Mouse (Mus musculus) forebrain, embryonic 14.5 days (tissue): ENCODE results near the gene Cisd2. TPM values are rescaled to one million over a fixed set of nuclear protein-coding genes. Genes with fewer than 3 reads are reported as not detected.
A peak's percentile ranks its signal among the peaks of the same experiment; 100 is the strongest.

Source experiments
- ATAC-seq: fragments of 200-750 bp; cut with Nextera tagmentation; 2 replicates; pipeline ENCODE4 v1.8.0; 2017; ENCODE audit warnings: mild to moderate bottlenecking, moderate library complexity
- DNase-seq: peaks from one replicate; pipeline ENCODE4 v3.0.0-alpha.2; 2015; ENCODE audit warnings: low spot score
- H3K27ac ChIP-seq: fragments of 300-500 bp; sonication (generic); 2 replicates; pipeline ENCODE4 v1.5.1; 2014; ENCODE audit warnings: low read depth, mild to moderate bottlenecking, control low read depth, low read length, moderate library complexity
- H3K27me3 ChIP-seq: fragments of 300-500 bp; sonication (generic); replicated peaks from 2 replicates; pipeline ENCODE4 v1.6.1; 2014; ENCODE audit warnings: low read length, control low read depth, mixed read lengths; ENCODE audit not compliant: control insufficient read depth, insufficient read depth
- H3K36me3 ChIP-seq: fragments of 300-500 bp; sonication (generic); 2 replicates; pipeline ENCODE4 v1.6.1; 2014; ENCODE audit warnings: low read length, control low read depth; ENCODE audit not compliant: control insufficient read depth, insufficient read depth
- H3K4me1 ChIP-seq: fragments of 300-500 bp; sonication (generic); 2 replicates; pipeline ENCODE4 v1.6.1; 2014; ENCODE audit warnings: antibody characterized with exemption, low read length, control low read depth; ENCODE audit not compliant: control insufficient read depth, insufficient read depth
- H3K4me2 ChIP-seq: fragments of 300-500 bp; sonication (generic); 2 replicates; pipeline ENCODE4 v1.6.1; 2014; ENCODE audit warnings: mild to moderate bottlenecking, control low read depth, low read length
- H3K4me3 ChIP-seq: fragments of 300-500 bp; sonication (generic); 2 replicates; pipeline ENCODE4 v1.5.1; 2014; ENCODE audit warnings: low read depth, low read length, control low read depth
- H3K9ac ChIP-seq: fragments of 300-500 bp; sonication (generic); 2 replicates; pipeline ENCODE4 v1.6.1; 2014; ENCODE audit warnings: mild to moderate bottlenecking, low read length, control low read depth, moderate library complexity
- H3K9me3 ChIP-seq: fragments of 300-500 bp; sonication (generic); replicated peaks from 2 replicates; pipeline ENCODE4 v1.6.1; 2016; ENCODE audit warnings: low read length, control low read depth, mixed read lengths; ENCODE audit not compliant: control insufficient read depth
- WGBS: fragments of 180-500 bp; shearing (Covaris S2); extraction: QIAGEN DNeasy Blood & Tissue Kit; methylation state at CpG from one replicate; pipeline ENCODE4 v1.1.7; 2014; 5-methylcytosine and 5-hydroxymethylcytosine counted together
- polyA plus RNA-seq: library from polyadenylated mRNA; unstranded; fragments of >200 nt; fragmentation: Nextera tagmentation; extraction: Ambion mirVana; gene quantifications from 2 replicates; pipeline ENCODE4 v1.2.1, GENCODE M21; 2014

Gene Cisd2
- 42.5 and 49.5 TPM in 2 replicates for polyA plus RNA-seq

DNA sequence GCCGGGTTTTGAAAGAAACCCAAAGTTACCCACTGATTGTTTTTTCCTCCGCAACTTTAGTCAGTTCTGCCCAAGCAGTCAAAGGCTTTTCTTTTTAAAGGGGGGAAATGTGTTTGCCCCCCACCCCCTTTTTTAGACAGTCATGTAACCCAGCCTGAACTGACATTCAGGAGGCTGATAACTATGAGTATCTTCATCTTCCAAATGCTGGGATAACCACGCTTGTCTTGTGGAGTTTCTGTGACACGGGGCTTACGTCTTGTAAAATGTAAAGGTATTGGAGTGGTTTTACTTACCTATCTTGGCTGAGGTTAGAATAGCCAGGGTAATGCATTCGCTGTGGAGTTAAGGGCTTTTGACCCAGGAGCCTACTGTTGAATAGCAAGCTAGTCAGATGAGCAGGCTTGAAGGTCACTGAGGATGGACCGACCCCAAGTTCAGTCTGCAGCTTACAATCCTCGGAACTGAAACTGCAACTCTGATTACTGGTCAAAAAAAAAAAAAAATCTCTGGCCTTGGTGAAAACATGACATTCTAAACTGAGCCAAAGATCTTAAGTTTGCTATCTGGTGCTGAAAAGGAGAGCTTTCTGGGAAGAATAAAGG is at the start of gene Cisd2:
Cisd2 (minus strand) TSS at position 318 of the 605 bp plus-strand sequence.
- WGBS, result 6% methylated on average over 8 of the region's 8 CpGs
- no peaks in the 10 kb centered on the region for H3K36me3 ChIP-seq
- H3K27ac ChIP-seq, result peak within 1 kb of the TSS; percentile 95
- DNase-seq, result no peak
- H3K9ac ChIP-seq, result peak within 1 kb of the TSS; percentile 80
- H3K9me3 ChIP-seq, result no peaks in the 10 kb centered on the region
- peak; percentile 33 for ATAC-seq
- peak within 1 kb of the TSS; percentile 57 for H3K4me3 ChIP-seq
- H3K4me1 ChIP-seq, result peaks cover 13% of the 10 kb centered on the region
- H3K4me2 ChIP-seq, result peak within 1 kb of the TSS; percentile 74
- no peaks in the 10 kb centered on the region for H3K27me3 ChIP-seq

DNA sequence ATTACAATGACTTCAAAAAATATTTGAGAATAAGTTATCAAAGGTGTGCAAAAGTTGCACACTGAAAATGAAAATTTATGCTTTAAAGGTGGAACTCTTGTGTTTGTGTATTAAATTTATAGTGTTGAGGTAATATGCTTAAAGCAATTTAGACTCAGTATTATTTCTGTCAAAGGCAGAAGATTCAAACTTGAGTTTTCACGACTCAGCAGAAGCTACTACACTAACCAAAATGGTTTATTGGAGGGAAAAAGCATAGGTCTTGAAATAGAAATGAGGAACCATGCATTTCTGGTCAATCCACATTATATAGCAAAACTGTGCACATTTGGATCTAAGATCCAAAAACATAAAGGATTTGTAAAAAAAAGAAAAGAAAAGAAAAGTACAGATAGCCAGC is 47.1 kb upstream of the Cisd2 start:
- 78% methylated on average over 1 of the region's 1 CpGs for WGBS
- Histone ChIP-seq H3K4me2 (no peak overlapping the region), H3K9me3 (no peaks in the 10 kb centered on the region), H3K27me3 (no peaks in the 10 kb centered on the region), H3K36me3 (0 out of 2 replicates have a peak, but pooled peaks cover 5% of the 10 kb centered on the region), H3K9ac (no peak overlapping the region), H3K4me1 (no peaks in the 10 kb centered on the region), H3K4me3 (no peak overlapping the region), H3K27ac (no peak overlapping the region)
- ATAC-seq (no peak), DNase-seq (no peak)

GRCm38 (mm10) chr3:135469974-135470373 is 46.2 kb upstream of the Cisd2 start:
- peak; percentile 49; the same call in 1 of the 2 replicates for ATAC-seq
- WGBS, result 38% methylated on average over 4 of the region's 4 CpGs

DNA sequence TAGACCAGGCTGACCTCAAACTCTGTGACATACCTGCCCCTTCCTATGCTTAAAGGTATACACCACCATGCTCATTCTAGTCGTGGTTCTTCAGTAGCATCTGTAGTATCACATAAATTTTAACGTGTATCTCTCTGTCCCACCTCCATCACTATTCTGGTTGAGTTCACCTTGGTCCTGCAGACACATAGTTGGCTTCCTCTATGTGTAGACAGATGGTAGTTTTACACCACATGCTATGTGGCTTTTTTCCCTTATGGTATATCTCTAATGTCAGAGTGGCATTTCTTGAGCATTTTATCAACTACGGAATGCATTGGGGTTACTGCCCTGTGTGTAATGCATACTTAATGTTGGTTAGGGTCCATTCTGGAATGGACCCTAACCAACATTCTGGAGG is 45.4 kb upstream of the Cisd2 start:
- Histone ChIP-seq H3K4me2 (no peak overlapping the region), H3K4me1 (no peaks in the 10 kb centered on the region), H3K36me3 (peaks cover 13% of the 10 kb centered on the region; the same call in 1 of the 2 replicates), H3K9ac (no peak overlapping the region), H3K27me3 (no peaks in the 10 kb centered on the region), H3K27ac (no peak overlapping the region), H3K9me3 (no peaks in the 10 kb centered on the region), H3K4me3 (no peak overlapping the region)
- 59% methylated on average over 3 of the region's 3 CpGs for WGBS
- DNase-seq (no peak), ATAC-seq (peak; percentile 17; the same call in 1 of the 2 replicates)

More at GRCm38 (mm10) chr3:135469974-135470373, 46.2 kb upstream of the Cisd2 start:
- Histone ChIP-seq H3K4me2 (no peak overlapping the region), H3K27ac (no peak overlapping the region), H3K36me3 (0 out of 2 replicates have a peak, but pooled peaks cover 5% of the 10 kb centered on the region), H3K27me3 (no peaks in the 10 kb centered on the region), H3K4me3 (no peak overlapping the region), H3K9me3 (no peaks in the 10 kb centered on the region), H3K9ac (no peak overlapping the region), H3K4me1 (no peaks in the 10 kb centered on the region)
- DNase-seq, result peak; percentile 72

DNA sequence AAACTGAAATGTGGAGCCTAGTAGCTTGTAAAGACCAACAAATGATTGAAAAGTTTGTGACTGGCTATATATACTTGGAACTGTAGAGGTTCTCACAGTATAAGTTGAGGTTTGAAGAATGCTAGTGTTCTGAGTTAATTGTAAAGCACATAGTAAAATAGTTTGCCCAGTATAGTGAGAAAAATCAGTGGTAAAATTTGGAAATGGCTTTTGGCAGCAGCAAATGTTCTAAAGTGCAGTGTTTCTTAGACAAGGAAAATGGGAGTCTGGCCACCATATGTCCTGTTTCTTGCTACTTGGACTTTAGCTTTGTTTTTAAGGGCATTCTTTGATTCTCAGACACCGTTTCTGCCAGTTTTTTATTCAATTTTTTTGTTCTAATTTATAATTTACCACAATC is 44.7 kb upstream of the Cisd2 start:
- Histone ChIP-seq H3K27me3 (no peaks in the 10 kb centered on the region), H3K9ac (no peak overlapping the region), H3K4me2 (no peak overlapping the region), H3K4me1 (no peaks in the 10 kb centered on the region), H3K9me3 (no peaks in the 10 kb centered on the region), H3K36me3 (peaks cover 17% of the 10 kb centered on the region; the same call in 1 of the 2 replicates), H3K27ac (no peak overlapping the region; the same call in 1 of the 2 replicates), H3K4me3 (no peak overlapping the region)
- DNase-seq (no peak), ATAC-seq (no peak)
- 89% methylated on average over 1 of the region's 1 CpGs for WGBS

DNA sequence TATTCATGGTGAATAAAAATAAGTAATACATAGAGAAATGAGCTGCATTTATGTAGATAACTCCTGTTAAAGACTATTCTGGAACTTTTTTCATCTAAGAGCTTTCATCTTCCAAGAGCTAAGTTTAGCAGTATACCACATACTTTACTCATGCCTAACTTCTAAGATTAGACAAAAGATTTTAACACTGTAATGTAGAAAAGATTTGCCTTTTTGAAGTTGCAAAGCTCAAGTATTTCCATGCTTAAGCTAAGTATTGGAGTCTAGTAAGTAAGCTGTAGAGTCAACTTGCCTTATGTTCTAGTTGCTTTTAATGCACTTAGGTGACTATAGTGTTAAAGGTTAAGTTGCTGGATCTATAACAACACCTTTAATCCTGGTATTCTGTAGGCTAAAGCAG is 35.3 kb upstream of the Cisd2 start:
- Histone ChIP-seq H3K9ac (no peak overlapping the region), H3K27ac (no peak overlapping the region), H3K36me3 (peaks cover 40% of the 10 kb centered on the region), H3K27me3 (no peaks in the 10 kb centered on the region), H3K4me1 (no peaks in the 10 kb centered on the region), H3K4me2 (no peak overlapping the region), H3K9me3 (no peaks in the 10 kb centered on the region), H3K4me3 (no peak overlapping the region)
- DNase-seq (no peak), ATAC-seq (no peak)

DNA sequence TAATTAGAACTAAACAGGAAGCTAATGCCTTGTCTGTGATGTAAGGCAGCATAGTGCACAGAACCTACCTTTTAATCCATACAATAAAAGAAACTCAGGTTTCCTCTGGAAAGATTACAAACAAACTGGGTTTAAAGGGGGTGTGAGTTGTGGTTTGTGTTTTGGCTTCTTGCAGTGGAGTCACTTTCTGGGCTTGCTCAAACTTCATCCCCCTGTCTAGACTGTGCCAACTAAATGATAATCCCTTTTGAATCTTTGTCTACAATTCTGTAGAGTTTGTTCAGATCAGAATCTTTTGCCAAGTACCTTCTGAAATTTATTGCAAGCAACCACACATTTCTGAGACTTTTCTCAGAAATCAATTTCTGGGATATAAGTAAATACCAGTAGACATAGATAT is 21.2 kb upstream of the Cisd2 start:
- Histone ChIP-seq H3K27ac (no peak overlapping the region), H3K9me3 (no peaks in the 10 kb centered on the region)

GRCm38 (mm10) chr3:135440621-135441020 is 16.9 kb upstream of the Cisd2 start:
- 0 out of 2 replicates have a peak, but pooled peaks cover 4% of the 10 kb centered on the region for H3K36me3 ChIP-seq
- H3K4me1 ChIP-seq, result peaks cover 10% of the 10 kb centered on the region
- peak overlapping the region; percentile 97 for H3K9ac ChIP-seq
- peak overlapping the region; percentile 79 for H3K4me3 ChIP-seq
- ATAC-seq (no peak), DNase-seq (no peak)
- H3K27ac ChIP-seq, result no peak overlapping the region
- WGBS, result 35% methylated on average over 10 of the region's 10 CpGs
- H3K27me3 ChIP-seq, result no peaks in the 10 kb centered on the region
- H3K4me2 ChIP-seq, result peak overlapping the region; percentile 96
- no peaks in the 10 kb centered on the region for H3K9me3 ChIP-seq

More for the DNA sequence above, 21.2 kb upstream of the Cisd2 start:
- Histone ChIP-seq H3K36me3 (peaks cover 9% of the 10 kb centered on the region; the same call in 1 of the 2 replicates), H3K4me2 (no peak overlapping the region), H3K4me3 (no peak overlapping the region), H3K9ac (no peak overlapping the region), H3K27me3 (no peaks in the 10 kb centered on the region), H3K4me1 (peaks cover 9% of the 10 kb centered on the region)
- DNase-seq (no peak), ATAC-seq (no peak)

- ATAC-seq, result no peak
- peak overlapping the region; percentile 97 for H3K9ac ChIP-seq
- no peak overlapping the region for H3K27ac ChIP-seq
- 24% methylated on average over 7 of the region's 7 CpGs for WGBS
- H3K4me3 ChIP-seq, result peak overlapping the region; percentile 79
- H3K4me2 ChIP-seq, result peak overlapping the region; percentile 96
- no peaks in the 10 kb centered on the region for H3K9me3 ChIP-seq
- peak; percentile 14 for DNase-seq
- H3K36me3 ChIP-seq, result 0 out of 2 replicates have a peak, but pooled peaks cover 4% of the 10 kb centered on the region
- H3K4me1 ChIP-seq, result peaks cover 10% of the 10 kb centered on the region
- H3K27me3 ChIP-seq, result no peaks in the 10 kb centered on the region
These were observed 16.5 kb upstream of the Cisd2 start for GRCm38 (mm10) chr3:135440221-135440620.
